Mouse (Mus musculus): ENCODE measurements around the gene Eps8l1.

GRCm38 (mm10) chr7:4473940-4474339 is 13.5 kb downstream of the Eps8l1 start:
- TF ChIP-seq CTCF (IDR thresholded peaks at IDR 0.05; ENCODE audit: control insufficient read depth, insufficient read depth, insufficient replicate concordance, low read depth, low read length) (no peak), POLR2A (IDR thresholded peaks at IDR 0.05; ENCODE audit: control insufficient read depth, low read depth, low read length) (no peak)
